Mouse (Mus musculus): ENCODE data around the gene 1600014C10Rik. TPM values are rescaled to one million over a fixed set of nuclear protein-coding genes. Genes with fewer than 3 reads are reported as not detected.

1600014C10Rik gene
- polyA plus RNA-seq, 1 experiment from 2014 or later: 36.2 TPM

GRCm38 (mm10) chr7:38230285-38230684 lies 47.3 kb downstream of the 1600014C10Rik start:
- Histone ChIP-seq H3K27me3 (ENCODE audit: control insufficient read depth, insufficient read depth, low read depth, low read length) (peaks cover 13% of the 10 kb centered on the region), H3K9me3 (replicated peaks; ENCODE audit: control insufficient read depth, low read length, poor library complexity, severe bottlenecking) (no peaks in the 10 kb centered on the region), H3K36me3 (ENCODE audit: control insufficient read depth, insufficient read depth, low read length) (no peaks in the 10 kb centered on the region), H3K4me2 (ENCODE audit: low read length) (no peak overlapping the region), H3K27ac (ENCODE audit: low read length) (no peak overlapping the region), H3K4me1 (ENCODE audit: control insufficient read depth, insufficient read depth, low read length) (peaks cover 6% of the 10 kb centered on the region), H3K4me3 (ENCODE audit: low read depth, low read length) (no peak overlapping the region), H3K9ac (ENCODE audit: low read depth, low read length) (no peak overlapping the region)
- no peak for ATAC-seq
- 20% methylated on average over 8 of the region's 8 CpGs for WGBS

GRCm38 (mm10) chr7:38236400-38237105 lies 53.5 kb downstream of the 1600014C10Rik start:
- no peak for ATAC-seq
- H3K27me3 ChIP-seq (ENCODE audit: control insufficient read depth, insufficient read depth, low read depth, low read length): no peaks in the 10 kb centered on the region; the same call in 1 of the 2 replicates
- 57% methylated on average over 11 of the region's 11 CpGs for WGBS
- no peaks in the 10 kb centered on the region for H3K36me3 ChIP-seq (ENCODE audit: control insufficient read depth, insufficient read depth, low read length)
- no peak overlapping the region for H3K4me2 ChIP-seq (ENCODE audit: low read length)
- no peaks in the 10 kb centered on the region for H3K4me1 ChIP-seq (ENCODE audit: control insufficient read depth, insufficient read depth, low read length)
- H3K9me3 ChIP-seq (replicated peaks; ENCODE audit: control insufficient read depth, low read length, poor library complexity, severe bottlenecking): no peaks in the 10 kb centered on the region
- H3K4me3 ChIP-seq (ENCODE audit: low read depth, low read length): no peak overlapping the region
- H3K27ac ChIP-seq (ENCODE audit: low read length): no peak overlapping the region
- no peak overlapping the region for H3K9ac ChIP-seq (ENCODE audit: low read depth, low read length)

- Histone ChIP-seq H3K27ac (ENCODE audit: low read length) (no peak overlapping the region), H3K4me3 (ENCODE audit: low read depth, low read length) (no peak overlapping the region), H3K27me3 (ENCODE audit: control insufficient read depth, insufficient read depth, low read depth, low read length) (no peaks in the 10 kb centered on the region; the same call in 1 of the 2 replicates), H3K9me3 (replicated peaks; ENCODE audit: control insufficient read depth, low read length, poor library complexity, severe bottlenecking) (no peaks in the 10 kb centered on the region), H3K9ac (ENCODE audit: low read depth, low read length) (no peak overlapping the region), H3K4me1 (ENCODE audit: control insufficient read depth, insufficient read depth, low read length) (no peaks in the 10 kb centered on the region), H3K36me3 (ENCODE audit: control insufficient read depth, insufficient read depth, low read length) (no peaks in the 10 kb centered on the region), H3K4me2 (ENCODE audit: low read length) (no peak overlapping the region)
- ATAC-seq: no peak
Measured at GRCm38 (mm10) chr7:38237140-38237539, 54.1 kb downstream of the 1600014C10Rik start.

GRCm38 (mm10) chr7:38242417-38242816 lies 59.4 kb downstream of the 1600014C10Rik start:
- no peak for ATAC-seq
- Histone ChIP-seq H3K4me1 (ENCODE audit: control insufficient read depth, insufficient read depth, low read length) (no peaks in the 10 kb centered on the region), H3K9ac (ENCODE audit: low read depth, low read length) (no peak overlapping the region), H3K27ac (ENCODE audit: low read length) (no peak overlapping the region), H3K4me3 (ENCODE audit: low read depth, low read length) (no peak overlapping the region), H3K36me3 (ENCODE audit: control insufficient read depth, insufficient read depth, low read length) (no peaks in the 10 kb centered on the region), H3K9me3 (replicated peaks; ENCODE audit: control insufficient read depth, low read length, poor library complexity, severe bottlenecking) (no peaks in the 10 kb centered on the region), H3K4me2 (ENCODE audit: low read length) (no peak overlapping the region), H3K27me3 (ENCODE audit: control insufficient read depth, insufficient read depth, low read depth, low read length) (no peaks in the 10 kb centered on the region; the same call in 1 of the 2 replicates)
- WGBS: 89% methylated on average over 4 of the region's 4 CpGs

Other genes with a start within 250 kb of the 1600014C10Rik start
- gene Uri1, start 159.7 kb upstream of the 1600014C10Rik start, polyA plus RNA-seq (2015; fragmentation: Nextera tagmentation; extraction: Ambion mirVana): 33.3 TPM in 2 replicates
- 9.6 and 13.2 TPM in 2 replicates for gene Ccne1, start 75.7 kb upstream of the 1600014C10Rik start, polyA plus RNA-seq (2015; fragmentation: Nextera tagmentation; extraction: Ambion mirVana)
- 0.26 and 0.49 TPM in 2 replicates for gene Plekhf1, start 44.8 kb downstream of the 1600014C10Rik start, polyA plus RNA-seq (2015; fragmentation: Nextera tagmentation; extraction: Ambion mirVana)
- gene Pop4, start 88.2 kb downstream of the 1600014C10Rik start, polyA plus RNA-seq (2015; fragmentation: Nextera tagmentation; extraction: Ambion mirVana): 76.0 and 78.2 TPM in 2 replicates

All from midbrain, embryonic 16.5 days (tissue).